Mouse (Mus musculus) layer of hippocampus, postnatal 25 days (tissue): ENCODE measurements around the gene Sesn2. TPM values are rescaled to one million over a fixed set of nuclear protein-coding genes. Genes with fewer than 3 reads are reported as not detected.

Source experiments
- total RNA-seq, 2 experiments: library from RNA; stranded (reverse); gene quantifications; 2 replicates each; pipeline ENCODE4 v1.2.3; 2021

Gene Sesn2
- total RNA-seq, 2 experiments from 2014 or later: 13.2 to 13.3 TPM

Other genes starting within 250 kb of the Sesn2 start
- 10 to 100 TPM; 21.9 to 26.9 TPM for gene Gmeb1, start 248.9 kb downstream of the Sesn2 start, total RNA-seq
- 10 to 100 TPM; 19.2 to 26.8 TPM for gene Taf12, start 236.1 kb downstream of the Sesn2 start, total RNA-seq
- 1 to 10 TPM; 1.7 TPM for gene Rab42, start 207.1 kb downstream of the Sesn2 start, total RNA-seq
- 10 to 100 TPM; 19.6 to 23.2 TPM for gene Trnau1ap, start 181.0 kb downstream of the Sesn2 start, total RNA-seq
- 10 to 100 TPM; 11.1 to 13.1 TPM for gene Rcc1, start 156.9 kb downstream of the Sesn2 start, total RNA-seq
- 10 to 100 TPM in 1 of 2 experiments, 1 to 10 TPM in 1; 9.5 to 10.7 TPM for gene Phactr4, start 88.0 kb downstream of the Sesn2 start, total RNA-seq
- gene Med18, start 46.6 kb downstream of the Sesn2 start, total RNA-seq: 1 to 10 TPM; 9.2 to 9.4 TPM
- 100 to 1,000 TPM; 461 to 496 TPM for gene Atpif1, start 23.2 kb upstream of the Sesn2 start, total RNA-seq
- 10 to 100 TPM; 84.5 to 88.5 TPM for gene Dnajc8, start 25.0 kb upstream of the Sesn2 start, total RNA-seq
- 1 to 10 TPM; 1.4 to 1.9 TPM for gene Ptafr, start 53.6 kb upstream of the Sesn2 start, total RNA-seq
- 10 to 100 TPM; 23.6 to 25.4 TPM for gene Eya3, start 128.5 kb upstream of the Sesn2 start, total RNA-seq
- gene Xkr8, start 222.0 kb upstream of the Sesn2 start, total RNA-seq: 1 to 10 TPM; 2.2 to 3.5 TPM
- 1 to 10 TPM; 2.8 to 3.0 TPM for gene Smpdl3b, start 246.8 kb upstream of the Sesn2 start, total RNA-seq